Comparison of ENCODE assay signal across 8 mouse cellular contexts in the genomic region with DNA sequence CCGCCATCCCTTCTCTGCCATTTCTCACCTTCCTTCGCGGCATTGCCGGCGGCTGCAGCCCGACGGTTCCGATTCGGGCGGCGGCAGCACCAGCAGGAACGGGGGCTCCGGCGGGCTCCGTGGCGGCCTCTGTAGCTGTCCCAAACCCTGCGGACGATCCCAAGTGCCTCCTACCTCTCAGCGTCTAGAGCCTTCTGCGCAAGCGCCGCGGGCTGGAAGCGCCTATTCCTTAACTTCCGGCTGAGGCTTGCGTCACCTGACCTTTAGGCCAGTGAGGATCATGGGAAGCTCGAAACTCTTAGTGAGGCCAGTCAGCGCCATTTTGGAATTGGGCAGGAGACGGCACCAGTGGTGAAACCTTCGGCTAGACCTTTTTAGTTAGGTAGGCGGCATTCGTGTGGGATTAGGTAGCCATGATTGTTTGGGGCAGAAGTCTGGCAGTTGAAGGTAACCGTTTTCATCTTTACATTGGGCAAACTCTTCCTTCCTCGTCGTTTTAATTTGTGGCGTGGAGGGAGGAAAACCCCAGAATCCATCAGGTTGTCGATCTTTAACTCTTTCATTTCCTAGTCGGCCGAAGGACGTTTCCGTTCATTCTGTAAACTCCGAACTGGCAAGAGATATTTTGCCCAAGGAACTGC. TPM values are rescaled to one million over a fixed set of nuclear protein-coding genes. Genes with fewer than 3 reads are reported as not detected.
A peak's percentile ranks its signal among the peaks of the same experiment; 100 is the strongest.
DNase-seq lines count a peak whose midpoint lies in the region; ATAC-seq and TF ChIP-seq lines count a peak whose summit lies in the region.

Kat7 (minus strand) TSS at position 240 of the 641 bp plus-strand sequence.

- H3K4me2 ChIP-seq in lung, postnatal 0 days (replicated peaks; ENCODE audit: low read depth, low read length) = peak within 1 kb of the TSS; percentile 70

- peak; percentile 98 for DNase-seq in MN1 (ENCODE audit: low spot score)
- peak; percentile 99 for DNase-seq in cerebellum, adult 9-10 months
- peak; percentile 97 for DNase-seq in hindbrain, embryonic 10.5 days (ENCODE audit: low spot score)
- DNase-seq in layer of hippocampus, adult 9-11 months = peak; percentile 100
- peak; percentile 99 for DNase-seq in lung, postnatal 0 days (ENCODE audit: low spot score)
- DNase-seq in ovary, postnatal 14 days (ENCODE audit: low spot score) = peak; percentile 90
- peak; percentile 95 for DNase-seq in thymus, postnatal 25 days

- H3K27me3 ChIP-seq in hindbrain, embryonic 10.5 days (ENCODE audit: insufficient read depth, poor library complexity, severe bottlenecking) = no peaks in the 10 kb centered on the region
- H3K27me3 ChIP-seq in lung, postnatal 0 days (replicated peaks; ENCODE audit: insufficient read depth, low read length) = no peaks in the 10 kb centered on the region

- TF ChIP-seq CTCF in lung, postnatal 0 days (IDR thresholded peaks at IDR 0.05) = no peak

- H3K4me3 ChIP-seq in hindbrain, embryonic 10.5 days = peak within 1 kb of the TSS; percentile 86
- H3K4me3 ChIP-seq in lung, postnatal 0 days (ENCODE audit: low read depth, low read length) = peak within 1 kb of the TSS; percentile 92

- peaks cover 19% of the 10 kb centered on the region for H3K36me3 ChIP-seq in hindbrain, embryonic 10.5 days
- peaks cover 7% of the 10 kb centered on the region; the same call in 1 of the 2 replicates for H3K36me3 ChIP-seq in lung, postnatal 0 days (ENCODE audit: insufficient read depth, low read length)

- TF ChIP-seq EP300 in lung, postnatal 0 days (IDR thresholded peaks at IDR 0.05) = peak; percentile 62

- H3K9me3 ChIP-seq in hindbrain, embryonic 10.5 days = no peaks in the 10 kb centered on the region
- no peaks in the 10 kb centered on the region for H3K9me3 ChIP-seq in lung, postnatal 0 days (ENCODE audit: low read length)

- WGBS in hindbrain, embryonic 10.5 days = under 1% methylated on average over 42 of the region's 42 CpGs
- under 1% methylated on average over 42 of the region's 42 CpGs for WGBS in lung, postnatal 0 days

- peak within 1 kb of the TSS; percentile 98 for H3K9ac ChIP-seq in lung, postnatal 0 days (replicated peaks; ENCODE audit: low read depth)

- peak within 1 kb of the TSS; percentile 98 for H3K27ac ChIP-seq in hindbrain, embryonic 10.5 days
- peak within 1 kb of the TSS; percentile 99 for H3K27ac ChIP-seq in lung, postnatal 0 days (ENCODE audit: low read length)

- ATAC-seq in frontal cortex, adult (ENCODE audit: low TSS enrichment) = peak; percentile 93
- ATAC-seq in lung, postnatal 0 days = peak; percentile 92

- H3K4me1 ChIP-seq in hindbrain, embryonic 10.5 days (replicated peaks) = peaks cover 29% of the 10 kb centered on the region
- H3K4me1 ChIP-seq in lung, postnatal 0 days (ENCODE audit: insufficient read depth, low read depth, low read length) = peaks cover 11% of the 10 kb centered on the region; the same call in 1 of the 2 replicates

RNA-seq across cellular contexts. Expression of gene Kat7, which starts in this region (rescaled TPM):
- 79.0 and 84.9 TPM in 2 replicates for polyA plus RNA-seq in hindbrain, embryonic 10.5 days (2016; fragmentation: Nextera tagmentation; extraction: Ambion mirVana)
- 30.7 and 33.5 TPM in 2 replicates for polyA plus RNA-seq in lung, postnatal 0 days (2015; fragmentation: Nextera tagmentation; extraction: Ambion mirVana)

Comparison
In these comparisons a context has a peak if more than half of its experiments do, and no peak if none do; other contexts are left out.
1. Peak in every context shown above with its lines: DNase-seq, ATAC-seq, H3K4me3 ChIP-seq and H3K27ac ChIP-seq.